Mouse (Mus musculus): ENCODE data around the gene Tmx4. TPM values are rescaled to one million over a fixed set of nuclear protein-coding genes. Genes with fewer than 3 reads are reported as not detected.

Tmx4 gene
- total and polyA plus RNA-seq, 3 experiments = 8.3 to 9.5 TPM; not detected in 1

DNA sequence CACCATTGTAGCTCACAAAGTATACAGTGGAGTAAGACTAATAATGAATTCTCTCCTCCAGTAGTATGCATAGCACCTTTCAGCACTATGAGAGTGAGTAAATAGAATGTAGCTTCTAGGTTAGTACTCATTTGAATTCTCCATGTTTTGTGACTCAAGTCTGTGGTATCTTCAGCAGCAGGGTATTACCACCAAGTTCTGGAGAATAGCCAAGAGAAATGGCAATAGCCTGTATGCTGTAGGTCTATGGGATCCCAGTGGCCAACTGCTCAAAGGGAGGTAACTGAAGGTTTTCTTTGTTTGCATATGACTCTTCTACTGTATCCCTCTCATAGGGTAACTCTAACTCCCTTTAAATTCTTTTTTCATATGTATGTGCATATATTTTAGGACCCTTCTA is 39.0 kb downstream of the Tmx4 start:
- Histone ChIP-seq H3K27ac (ENCODE audit: control insufficient read depth, low read depth, low read length) (no peak overlapping the region), H3K4me1 (ENCODE audit: control insufficient read depth in 1 of 2, insufficient read depth in 2 of 2, low read length in 2 of 2) (no peaks in the 10 kb centered on the region), H3K9ac (ENCODE audit: control insufficient read depth, low read depth, low read length, poor library complexity, severe bottlenecking) (no peak overlapping the region), H3K9me3 (replicated peaks; ENCODE audit: insufficient read depth, low read length) (no peaks in the 10 kb centered on the region), H3K79me2 (ENCODE audit: control insufficient read depth, insufficient read depth, low read length, poor library complexity) (no peaks in the 10 kb centered on the region), H3K27me3 (ENCODE audit: control insufficient read depth in 1 of 2, insufficient read depth in 2 of 2, low read length in 2 of 2) (no peaks in the 10 kb centered on the region), H3K36me3 (ENCODE audit: control insufficient read depth in 1 of 2, insufficient read depth in 2 of 2, low read length in 2 of 2) (no peaks in the 10 kb centered on the region; a peak in 1 of 4 replicates), H3K4me3 (ENCODE audit: control insufficient read depth in 1 of 2, insufficient read depth in 1 of 2, low read depth in 2 of 2, low read length in 2 of 2) (no peak overlapping the region)
- peak; percentile 16 for DNase-seq (ENCODE audit: low read depth, low spot score)
- no peak for TF ChIP-seq MAFK (IDR thresholded peaks at IDR 0.05; ENCODE audit: borderline replicate concordance, low read depth, low read length)
- no peak for TF ChIP-seq CHD1 (IDR thresholded peaks at IDR 0.05; ENCODE audit: low read depth, low read length)
- no peak for TF ChIP-seq SMC3 (IDR thresholded peaks at IDR 0.05; ENCODE audit: low read depth, low read length)
- TF ChIP-seq ELF1 (IDR thresholded peaks at IDR 0.05; ENCODE audit: low read depth, low read length) = no peak
- no peak for TF ChIP-seq HCFC1 (IDR thresholded peaks at IDR 0.05; ENCODE audit: low read depth, low read length)
- no peak for TF ChIP-seq ZKSCAN1 (IDR thresholded peaks at IDR 0.05; ENCODE audit: low read depth, low read length)
- TF ChIP-seq ZC3H11A (IDR thresholded peaks at IDR 0.05; ENCODE audit: low read depth, low read length) = no peak
- no peak for TF ChIP-seq UBTF (IDR thresholded peaks at IDR 0.05; ENCODE audit: borderline replicate concordance, insufficient read depth, low read depth, low read length)
- TF ChIP-seq ZMIZ1 (IDR thresholded peaks at IDR 0.05; ENCODE audit: low read depth, low read length) = no peak
- no peak for TF ChIP-seq MYC (IDR thresholded peaks at IDR 0.05; ENCODE audit: low read depth, low read length)
- TF ChIP-seq KAT2A (conservative IDR thresholded peaks at IDR 0.05; ENCODE audit: low read depth, low read length) = no peak
- TF ChIP-seq RCOR1 (IDR thresholded peaks at IDR 0.05; ENCODE audit: low read depth, low read length) = no peak
- no peak for TF ChIP-seq GATA1 (IDR thresholded peaks at IDR 0.05; ENCODE audit: low read depth, low read length)

DNA sequence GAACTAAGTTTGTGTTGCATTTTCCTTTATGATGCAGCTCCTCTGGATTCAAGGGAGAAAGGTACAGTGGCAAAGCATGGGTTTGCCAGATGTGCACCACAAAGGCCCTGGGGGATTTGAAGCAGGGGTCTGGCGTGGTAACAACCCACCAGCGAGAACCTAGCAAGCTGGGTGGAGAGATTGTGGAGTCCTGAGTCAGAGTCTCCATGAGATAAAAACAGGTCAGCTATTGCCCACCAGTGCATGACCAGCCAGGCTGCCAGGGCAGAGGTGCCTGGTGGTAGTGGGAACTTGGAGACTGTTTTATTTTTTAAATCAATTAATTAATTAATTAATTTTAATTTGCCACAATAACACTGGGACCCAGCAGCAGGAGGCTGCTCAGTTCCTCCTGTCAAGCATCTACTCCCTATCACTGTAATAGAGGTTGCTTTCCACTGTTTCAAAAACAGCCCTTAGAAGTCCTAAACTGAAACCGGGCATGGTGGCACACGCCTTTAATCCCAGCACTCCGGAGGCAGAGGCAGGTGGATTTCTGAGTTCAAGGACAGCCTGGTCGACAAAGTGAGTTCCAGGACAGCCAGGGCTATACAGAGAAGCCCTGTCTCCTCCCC is 52.8 kb downstream of the Tmx4 start:
- no peaks in the 10 kb centered on the region for H3K9me3 ChIP-seq (replicated peaks; ENCODE audit: insufficient read depth, low read length)
- H3K4me1 ChIP-seq (ENCODE audit: control insufficient read depth in 1 of 2, insufficient read depth in 2 of 2, low read length in 2 of 2) = no peaks in the 10 kb centered on the region
- TF ChIP-seq MEF2A (IDR thresholded peaks at IDR 0.05; ENCODE audit: extremely low read depth, insufficient replicate concordance, low read depth, low read length, poor library complexity, severe bottlenecking) (no peak), MAX (IDR thresholded peaks at IDR 0.05; ENCODE audit: low read length) (no peak), USF1 (IDR thresholded peaks at IDR 0.05; ENCODE audit: low read depth, low read length) (no peak), MAFK (IDR thresholded peaks at IDR 0.05; ENCODE audit: borderline replicate concordance, low read depth, low read length) (no peak), ELF1 (IDR thresholded peaks at IDR 0.05; ENCODE audit: low read depth, low read length) (no peak), POLR2AphosphoS2 (IDR thresholded peaks at IDR 0.05; ENCODE audit: low read length) (no peak), UBTF (IDR thresholded peaks at IDR 0.05; ENCODE audit: borderline replicate concordance, insufficient read depth, low read depth, low read length) (no peak), ETS1 (IDR thresholded peaks at IDR 0.05; ENCODE audit: low read depth, low read length) (no peak), MYB (IDR thresholded peaks at IDR 0.05; ENCODE audit: low read depth, low read length) (no peak), BHLHE40 (IDR thresholded peaks at IDR 0.05; ENCODE audit: borderline replicate concordance, low read depth, low read length) (no peak), CTCF (IDR thresholded peaks at IDR 0.05 in 2 of 3, conservative IDR thresholded peaks at IDR 0.05 in 1 of 3; ENCODE audit: control insufficient read depth in 1 of 3, insufficient read depth in 1 of 3, low read depth in 2 of 3, low read length in 3 of 3, poor library complexity in 1 of 3, severe bottlenecking in 1 of 3) (no peak), MYC (IDR thresholded peaks at IDR 0.05; ENCODE audit: low read depth, low read length) (no peak), KAT2A (conservative IDR thresholded peaks at IDR 0.05; ENCODE audit: low read depth, low read length) (no peak), POLR2A (IDR thresholded peaks at IDR 0.05; ENCODE audit: control insufficient read depth in 1 of 2, insufficient read depth in 1 of 2, low read depth in 1 of 2, low read length in 2 of 2, poor library complexity in 1 of 2) (no peak), EP300 (IDR thresholded peaks at IDR 0.05; ENCODE audit: low read depth in 1 of 2, low read length in 2 of 2) (no peak), SMC3 (IDR thresholded peaks at IDR 0.05; ENCODE audit: low read depth, low read length) (no peak)
- H3K36me3 ChIP-seq (ENCODE audit: control insufficient read depth in 1 of 2, insufficient read depth in 2 of 2, low read length in 2 of 2) = no peaks in the 10 kb centered on the region
- H3K79me2 ChIP-seq (ENCODE audit: control insufficient read depth, insufficient read depth, low read length, poor library complexity) = no peaks in the 10 kb centered on the region
- no peaks in the 10 kb centered on the region for H3K27me3 ChIP-seq (ENCODE audit: control insufficient read depth in 1 of 2, insufficient read depth in 2 of 2, low read length in 2 of 2)
- H3K27ac ChIP-seq (ENCODE audit: control insufficient read depth, low read depth, low read length) = no peak overlapping the region
- no peak for DNase-seq (ENCODE audit: low read depth, low spot score)
- H3K4me3 ChIP-seq (ENCODE audit: control insufficient read depth in 1 of 2, insufficient read depth in 1 of 2, low read depth in 2 of 2, low read length in 2 of 2) = no peak overlapping the region
- H3K9ac ChIP-seq (ENCODE audit: control insufficient read depth, low read depth, low read length, poor library complexity, severe bottlenecking) = no peak overlapping the region

Measured in MEL (cell line).